Mouse (Mus musculus): ENCODE data around the gene Zmynd8. TPM values are rescaled to one million over a fixed set of nuclear protein-coding genes. Genes with fewer than 3 reads are reported as not detected.

Gene Zmynd8
- total RNA-seq, 2 experiments from 2014 or later = 46.5 to 48.0 TPM

GRCm38 (mm10) chr2:165782324-165782723 is 116.5 kb downstream of the Zmynd8 start:
- DNase-seq = peak; percentile 79 to 85
- intact Hi-C loops (cut with DNase I) = loop anchor here (10.0 kb wide), 1 partner anchor 782 kb away; no protein-coding TSS in a partner anchor

GRCm38 (mm10) chr2:165778927-165779326 is 119.9 kb downstream of the Zmynd8 start:
- intact Hi-C loops (cut with DNase I) = loop anchor here (2.0 kb wide), 1 partner anchor 268 kb away; no protein-coding TSS in a partner anchor
- peak; percentile 72 to 75 for DNase-seq

- no peak for DNase-seq
- intact Hi-C loops (cut with DNase I) = no loop called here
These were observed 129.4 kb downstream of the Zmynd8 start for GRCm38 (mm10) chr2:165769375-165769948.

GRCm38 (mm10) chr2:165768805-165769358 is 129.9 kb downstream of the Zmynd8 start:
- no peak for DNase-seq
- intact Hi-C loops (cut with DNase I) = no loop called here

- intact Hi-C loops (cut with DNase I) = no loop called here
- DNase-seq = no peak
These were observed 139.3 kb downstream of the Zmynd8 start for GRCm38 (mm10) chr2:165759421-165759985.

GRCm38 (mm10) chr2:165758534-165758933 is 140.3 kb downstream of the Zmynd8 start:
- intact Hi-C loops (cut with DNase I) = no loop called here
- no peak for DNase-seq

GRCm38 (mm10) chr2:165757799-165758198 is 141.0 kb downstream of the Zmynd8 start:
- intact Hi-C loops (cut with DNase I) = no loop called here
- DNase-seq = no peak

GRCm38 (mm10) chr2:165752704-165753103 is 146.1 kb downstream of the Zmynd8 start:
- intact Hi-C loops (cut with DNase I) = no loop called here

GRCm38 (mm10) chr2:165751068-165751467 is 147.7 kb downstream of the Zmynd8 start:
- intact Hi-C loops (cut with DNase I) = loop anchor here (1.0 kb wide), 1 partner anchor 223 kb away; no protein-coding TSS in a partner anchor
- DNase-seq = peak in 1 of 2 experiments; percentile 14

More at GRCm38 (mm10) chr2:165752704-165753103, 146.1 kb downstream of the Zmynd8 start:
- DNase-seq = no peak

GRCm38 (mm10) chr2:165748426-165748825 is 150.4 kb downstream of the Zmynd8 start:
- intact Hi-C loops (cut with DNase I) = no loop called here
- DNase-seq = no peak

- intact Hi-C loops (cut with DNase I) = no loop called here
These were observed 150.8 kb downstream of the Zmynd8 start for GRCm38 (mm10) chr2:165747975-165748374.

GRCm38 (mm10) chr2:165745306-165746098 is 153.3 kb downstream of the Zmynd8 start:
- DNase-seq = no peak
- intact Hi-C loops (cut with DNase I) = no loop called here

More at GRCm38 (mm10) chr2:165747975-165748374, 150.8 kb downstream of the Zmynd8 start:
- no peak for DNase-seq

GRCm38 (mm10) chr2:165742210-165742786 is 156.5 kb downstream of the Zmynd8 start:
- intact Hi-C loops (cut with DNase I) = no loop called here
- no peak for DNase-seq

GRCm38 (mm10) chr2:165741526-165742050 is 157.2 kb downstream of the Zmynd8 start:
- intact Hi-C loops (cut with DNase I) = no loop called here

GRCm38 (mm10) chr2:165740982-165741381 is 157.8 kb downstream of the Zmynd8 start:
- intact Hi-C loops (cut with DNase I) = no loop called here
- DNase-seq = no peak

More at GRCm38 (mm10) chr2:165741526-165742050, 157.2 kb downstream of the Zmynd8 start:
- no peak for DNase-seq

- intact Hi-C loops (cut with DNase I) = no loop called here
- no peak for DNase-seq
These were observed 158.4 kb downstream of the Zmynd8 start for GRCm38 (mm10) chr2:165740381-165740780.

- DNase-seq = no peak
- intact Hi-C loops (cut with DNase I) = no loop called here
These were observed 162.5 kb downstream of the Zmynd8 start for GRCm38 (mm10) chr2:165736297-165736696.

Data from heart, postnatal 36 days (tissue).